Mouse (Mus musculus) heart, adult 2 months (tissue): ENCODE data around the gene Gm10837. TPM values are rescaled to one million over a fixed set of nuclear protein-coding genes. Genes with fewer than 3 reads are reported as not detected.

Source experiments
- DNase-seq, 2 experiments: peaks; one replicate each; pipeline ENCODE4 v3.0.0; 2021
- H3K27ac ChIP-seq: fragments of 200-600 bp; 2 replicates; pipeline ENCODE4 v1.8.1; 2022
- H3K27me3 ChIP-seq: fragments of 200-500 bp; 2 replicates; pipeline ENCODE4 v1.6.1; 2012; ENCODE audit warnings: mild to moderate bottlenecking, low read length, inconsistent platforms, mixed read lengths; ENCODE audit not compliant: control insufficient read depth, insufficient read depth
- H3K36me3 ChIP-seq: fragments of 200-500 bp; 2 replicates; pipeline ENCODE4 v1.6.1; 2012; ENCODE audit warnings: low read length, inconsistent platforms; ENCODE audit not compliant: control insufficient read depth, insufficient read depth
- H3K4me1 ChIP-seq: fragments of 200-500 bp; 2 replicates; pipeline ENCODE4 v1.6.1; 2011; ENCODE audit warnings: low read length; ENCODE audit not compliant: control insufficient read depth, insufficient read depth
- H3K4me3 ChIP-seq: fragments of 200-600 bp; 2 replicates; pipeline ENCODE4 v1.8.1; 2022
- H3K79me2 ChIP-seq: fragments of 200-500 bp; replicated peaks from 2 replicates; pipeline ENCODE4 v1.6.1; 2012; ENCODE audit warnings: mild to moderate bottlenecking, inconsistent platforms, low read length, moderate library complexity, mixed read lengths; ENCODE audit not compliant: control insufficient read depth, insufficient read depth
- H3K9ac ChIP-seq: fragments of 200-500 bp; 2 replicates; pipeline ENCODE4 v1.6.1; 2012; ENCODE audit warnings: low read depth, mild to moderate bottlenecking, control low read depth, inconsistent platforms, low read length, mixed read lengths
- CTCF ChIP-seq: fragments of 200-600 bp; IDR thresholded peaks from 2 replicates; pipeline ENCODE4 v1.8.1; 2022; ENCODE audit warnings: antibody characterized with exemption, mild to moderate bottlenecking, moderate library complexity
- EP300 ChIP-seq: fragments of 200-500 bp; IDR thresholded peaks from 2 replicates; pipeline ENCODE4 v1.6.1; 2011; ENCODE audit warnings: low read depth, low read length, control low read depth; ENCODE audit not compliant: insufficient read depth
- POLR2A ChIP-seq: fragments of 200-500 bp; IDR thresholded peaks from 2 replicates; pipeline ENCODE4 v1.6.1; 2011; ENCODE audit warnings: mild to moderate bottlenecking, low read depth, low read length, control low read depth; ENCODE audit not compliant: insufficient read depth
- WGBS: fragments of 180-500 bp; shearing (Covaris S2); methylation state at CpG from one replicate; pipeline ENCODE4 v1.1.7; 2018; 5-methylcytosine and 5-hydroxymethylcytosine counted together
- intact Hi-C: fragments of 180-260 bp; cut with DNase I; formaldehyde crosslinking; loops from one replicate; pipeline ENCODE4 v1.15.1; 2025
- long read RNA-seq: library from polyadenylated mRNA; stranded (forward); transcript quantifications from one replicate; pipeline ENCODE4 v2.0.0, GENCODE M21; 2021
- polyA plus RNA-seq: library from polyadenylated mRNA; depleted of rRNA; stranded (reverse); fragments of >200 nt; gene quantifications from 2 replicates; pipeline ENCODE4 v1.2.3, GENCODE M21; 2012; rRNA removed
- total RNA-seq, 2 experiments: library from RNA; stranded (reverse); gene quantifications; 2 replicates each; pipeline ENCODE4 v1.2.3; 2021

The Gm10837 gene
- total RNA-seq = not detected
- not detected in 2 replicates for polyA plus RNA-seq
- long read RNA-seq = 0 reads

GRCm38 (mm10) chr14:122490441-122491328 is at the start of gene Gm10837:
TSS of gene Gm10837 (plus strand) at chr14:122490586.
- no peak for DNase-seq
- intact Hi-C loops = no loop called here
- Histone ChIP-seq H3K79me2 (no peaks in the 10 kb centered on the region), H3K4me1 (peaks cover 2% of the 10 kb centered on the region; the same call in 1 of the 2 replicates), H3K27ac (no peak within 1 kb of the TSS), H3K27me3 (peaks cover 12% of the 10 kb centered on the region), H3K36me3 (no peaks in the 10 kb centered on the region), H3K9ac (no peak within 1 kb of the TSS), H3K4me3 (no peak within 1 kb of the TSS)
- WGBS = 5% methylated on average over 51 of the region's 51 CpGs
- TF ChIP-seq POLR2A = no peak
- no peak for TF ChIP-seq CTCF
- TF ChIP-seq EP300 = no peak

DNA sequence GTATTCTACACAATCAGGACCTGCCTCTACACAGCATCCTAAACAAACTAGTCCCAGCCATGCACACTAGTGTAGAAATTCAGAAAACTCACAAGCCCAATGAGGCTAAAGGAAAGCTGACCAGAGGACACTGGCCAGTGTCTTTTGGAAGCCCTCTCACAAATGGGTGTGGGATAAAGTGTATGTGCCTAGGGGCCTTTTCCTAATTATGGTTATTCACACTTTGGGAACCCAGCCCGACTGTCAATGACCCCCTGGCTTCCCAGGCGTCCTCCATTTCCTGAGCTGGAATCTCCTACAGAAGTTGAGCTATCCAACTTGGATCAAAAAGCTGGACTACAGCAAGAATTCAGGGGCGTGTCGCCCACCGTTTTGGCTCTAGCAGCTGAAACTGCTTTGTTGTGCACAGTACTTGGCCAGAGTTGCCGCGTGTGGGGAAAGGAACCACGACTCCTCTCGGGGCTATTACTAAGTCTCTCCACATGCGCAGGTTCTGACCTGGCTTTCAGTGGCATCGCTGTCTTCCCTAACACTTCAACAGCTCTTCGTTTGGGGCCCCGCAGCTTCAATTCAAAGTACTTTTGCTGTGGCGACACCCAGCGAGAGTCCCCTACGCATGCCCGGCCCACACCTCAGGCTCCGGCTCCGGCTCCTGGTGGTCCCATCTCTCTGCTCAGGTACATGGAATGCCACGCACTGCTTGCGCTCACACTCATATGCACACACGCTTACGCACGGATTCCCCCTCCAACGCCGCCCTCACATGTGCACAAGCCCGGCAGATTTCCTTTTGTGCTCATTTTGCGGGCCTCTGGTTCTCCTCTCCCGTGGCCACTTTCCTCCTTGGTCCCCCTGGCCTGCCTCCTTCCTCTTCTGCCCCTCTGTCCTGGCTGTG is 40.5 kb upstream of the Gm10837 start:
- Histone ChIP-seq H3K36me3 (no peaks in the 10 kb centered on the region), H3K4me3 (no peak overlapping the region), H3K27me3 (peaks cover 15% of the 10 kb centered on the region), H3K9ac (no peak overlapping the region), H3K4me1 (no peaks in the 10 kb centered on the region), H3K79me2 (no peaks in the 10 kb centered on the region), H3K27ac (no peak overlapping the region)
- no peak for DNase-seq
- 5% methylated on average over 29 of the region's 29 CpGs for WGBS
- intact Hi-C loops = no loop called here
- TF ChIP-seq CTCF = no peak
- no peak for TF ChIP-seq EP300
- no peak for TF ChIP-seq POLR2A

DNA sequence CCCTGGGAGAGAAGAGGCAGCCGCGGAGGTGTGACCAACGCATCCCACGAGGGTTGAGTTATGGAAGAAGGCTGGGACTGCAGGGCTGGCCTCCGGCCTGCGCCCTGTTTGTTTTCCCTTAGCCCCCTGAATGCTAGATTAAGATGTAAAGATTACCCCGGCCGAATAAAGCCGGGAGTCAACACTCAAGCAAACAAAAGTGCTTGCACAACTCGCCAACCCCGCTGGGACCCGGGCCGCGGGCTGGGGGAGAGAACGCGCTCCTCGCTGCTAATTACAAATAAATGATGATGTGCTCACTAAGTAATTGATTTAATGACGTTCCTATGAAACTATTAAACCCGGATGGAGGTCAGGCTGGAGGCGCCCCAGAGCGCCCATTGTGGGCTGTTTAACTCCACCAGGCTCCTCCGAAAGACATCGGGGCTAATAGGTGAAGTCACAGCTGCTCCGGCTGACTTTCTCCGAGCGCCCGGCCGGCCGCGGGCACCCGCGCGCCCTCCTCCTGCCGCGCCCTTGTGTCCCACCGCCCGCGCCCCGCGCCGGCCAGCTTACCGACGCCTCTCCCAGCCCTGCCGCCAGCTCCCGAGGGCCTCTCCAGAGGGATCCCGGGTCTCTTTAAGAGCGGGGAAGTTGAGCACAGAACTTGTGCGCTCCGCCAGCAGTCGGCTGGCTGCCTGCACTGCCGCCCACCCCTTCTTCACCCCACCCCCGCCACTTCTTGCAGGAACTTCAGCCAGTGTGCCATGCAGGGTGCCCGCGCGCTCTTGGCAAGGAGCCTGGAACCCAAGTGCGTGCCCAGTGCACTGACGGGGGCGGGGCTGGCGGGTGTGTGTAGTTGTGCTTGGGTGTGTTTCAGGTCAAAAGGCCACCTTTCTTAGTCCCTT is 39.6 kb upstream of the Gm10837 start, which contains the start of gene Gm5089:
Gene Gm5089, minus strand, starts transcription at position 620 of the 887 bp plus-strand sequence.
- peaks cover 15% of the 10 kb centered on the region for H3K27me3 ChIP-seq
- no peak within 1 kb of the TSS for H3K27ac ChIP-seq
- H3K36me3 ChIP-seq = no peaks in the 10 kb centered on the region
- peak; percentile 34 to 39 for DNase-seq
- no peak within 1 kb of the TSS for H3K9ac ChIP-seq
- no peaks in the 10 kb centered on the region for H3K79me2 ChIP-seq
- no peaks in the 10 kb centered on the region for H3K4me1 ChIP-seq
- intact Hi-C loops = no loop called here
- H3K4me3 ChIP-seq = peak within 1 kb of the TSS; percentile 30
- TF ChIP-seq CTCF = no peak
- no peak for TF ChIP-seq POLR2A
- no peak for TF ChIP-seq EP300
- WGBS = 2% methylated on average over 59 of the region's 59 CpGs

GRCm38 (mm10) chr14:122451551-122452145 is 38.7 kb upstream of the Gm10837 start:
- 74% methylated on average over 5 of the region's 5 CpGs for WGBS
- Histone ChIP-seq H3K27ac (no peak overlapping the region), H3K36me3 (no peaks in the 10 kb centered on the region), H3K27me3 (peaks cover 17% of the 10 kb centered on the region), H3K9ac (no peak overlapping the region), H3K4me1 (no peaks in the 10 kb centered on the region), H3K79me2 (no peaks in the 10 kb centered on the region), H3K4me3 (no peak overlapping the region)
- no peak for TF ChIP-seq POLR2A
- no peak for DNase-seq
- intact Hi-C loops = no loop called here

DNA sequence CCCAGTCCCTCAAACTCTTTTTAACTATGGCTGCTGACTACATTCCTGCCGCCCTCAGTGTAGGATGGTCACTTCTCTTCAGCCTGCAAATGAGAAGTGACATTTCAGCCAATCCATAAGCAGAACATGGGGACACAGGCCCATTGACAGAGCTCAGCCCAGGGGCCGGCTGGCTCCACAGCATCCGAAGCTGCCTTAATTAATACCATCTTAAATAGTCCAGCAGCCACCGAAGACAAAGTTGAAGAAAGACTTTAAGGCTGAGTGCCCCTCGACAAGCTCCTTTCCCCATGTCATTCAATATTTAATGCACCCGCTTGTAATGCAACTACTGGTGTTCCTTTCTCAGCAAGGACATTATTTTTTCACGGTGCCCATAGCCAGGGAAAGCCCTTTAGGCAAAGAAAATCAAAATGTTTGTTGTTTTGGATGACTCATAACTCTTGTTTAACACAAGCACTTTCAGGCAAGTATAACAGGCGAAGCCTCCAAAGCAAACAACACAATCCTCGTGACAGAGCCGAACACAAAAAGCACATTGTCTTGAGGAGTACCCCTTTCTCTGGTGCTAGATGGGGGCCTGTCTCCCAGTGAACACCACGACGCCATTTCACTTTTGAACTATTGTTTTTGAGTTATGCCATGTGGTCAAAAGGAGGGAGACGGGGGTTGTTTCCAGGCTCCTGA is 37.5 kb upstream of the Gm10837 start:
- Histone ChIP-seq H3K27ac (no peak overlapping the region), H3K79me2 (no peaks in the 10 kb centered on the region), H3K36me3 (no peaks in the 10 kb centered on the region), H3K4me1 (no peaks in the 10 kb centered on the region), H3K9ac (no peak overlapping the region), H3K27me3 (peaks cover 17% of the 10 kb centered on the region), H3K4me3 (no peak overlapping the region)
- TF ChIP-seq EP300 = no peak
- no peak for TF ChIP-seq POLR2A
- no peak for TF ChIP-seq CTCF
- intact Hi-C loops = no loop called here
- 63% methylated on average over 13 of the region's 13 CpGs for WGBS
- DNase-seq = no peak
